Comparison of ENCODE assay signal across 9 mouse cellular contexts in genomic region chr5:105925568-105926255, GRCm38 (mm10). TPM values are rescaled to one million over a fixed set of nuclear protein-coding genes. Genes with fewer than 3 reads are reported as not detected.
A peak's percentile ranks its signal among the peaks of the same experiment; 100 is the strongest.
DNase-seq lines count a peak whose midpoint lies in the region; ATAC-seq and TF ChIP-seq lines count a peak whose summit lies in the region.
"Had no signal": no experiment of that assay in that cellular context is flagged by ENCODE, and none has a peak within 500 bp of the region (broad histone marks: within the 10 kb centered on the region; RNA-seq: fewer than 3 reads in every experiment).

No protein-coding gene starts in this region.

- intact Hi-C loops in left cerebral cortex, postnatal 36 days (cut with DNase I), result no loop called here

- WGBS in lung, postnatal 0 days, result 64% methylated on average over 14 of the region's 14 CpGs
- 66% methylated on average over 14 of the region's 14 CpGs for WGBS in forebrain, embryonic 15.5 days
- WGBS in stomach, embryonic 14.5 days, result 56% methylated on average over 14 of the region's 14 CpGs

- peak; percentile 53 for TF ChIP-seq CTCF in lung, postnatal 0 days (IDR thresholded peaks at IDR 0.05)

- H3K4me2 ChIP-seq in lung, postnatal 0 days (replicated peaks; ENCODE audit: low read depth, low read length), result no peak overlapping the region
- H3K4me2 ChIP-seq in forebrain, embryonic 15.5 days (replicated peaks), result no peak overlapping the region
- H3K4me2 ChIP-seq in stomach, embryonic 14.5 days (replicated peaks; ENCODE audit: low read depth, low read length), result no peak overlapping the region
- H3K4me2 ChIP-seq: limb, embryonic 15.5 days had no signal

- no peaks in the 10 kb centered on the region for H3K36me3 ChIP-seq in lung, postnatal 0 days (ENCODE audit: insufficient read depth, low read length)
- no peaks in the 10 kb centered on the region; the same call in 1 of the 2 replicates for H3K36me3 ChIP-seq in forebrain, embryonic 15.5 days
- H3K36me3 ChIP-seq in stomach, embryonic 14.5 days (ENCODE audit: control insufficient read depth, insufficient read depth, low read length), result no peaks in the 10 kb centered on the region; the same call in 1 of the 2 replicates

- no peak overlapping the region for H3K4me3 ChIP-seq in lung, postnatal 0 days (ENCODE audit: low read depth, low read length)
- H3K4me3 ChIP-seq in forebrain, embryonic 15.5 days, result no peak overlapping the region
- H3K4me3 ChIP-seq in stomach, embryonic 14.5 days (ENCODE audit: low read depth, low read length), result no peak overlapping the region
- H3K4me3 ChIP-seq: limb, embryonic 15.5 days had no signal

- no peak for DNase-seq in frontal cortex, postnatal 25 days (ENCODE audit: low spot score in 2 of 2)
- DNase-seq in lung, postnatal 0 days (ENCODE audit: low spot score), result no peak
- DNase-seq in lung, postnatal 4 days, result no peak
- DNase-seq in left cerebral cortex, postnatal 36 days (ENCODE audit: low spot score in 2 of 2), result no peak
- no peak for DNase-seq in urinary bladder, postnatal 36 days (ENCODE audit: low spot score in 2 of 2)

- H3K9me3 ChIP-seq in lung, postnatal 0 days (ENCODE audit: low read length), result no peaks in the 10 kb centered on the region
- H3K9me3 ChIP-seq in forebrain, embryonic 15.5 days, result no peaks in the 10 kb centered on the region
- H3K9me3 ChIP-seq in stomach, embryonic 14.5 days (ENCODE audit: control insufficient read depth, low read depth, low read length), result no peaks in the 10 kb centered on the region
- H3K9me3 ChIP-seq: limb, embryonic 15.5 days had no signal

- H3K27me3 ChIP-seq in lung, postnatal 0 days (replicated peaks; ENCODE audit: insufficient read depth, low read length), result no peaks in the 10 kb centered on the region
- H3K27me3 ChIP-seq in forebrain, embryonic 15.5 days, result no peaks in the 10 kb centered on the region
- no peaks in the 10 kb centered on the region for H3K27me3 ChIP-seq in stomach, embryonic 14.5 days (ENCODE audit: control insufficient read depth, insufficient read depth, low read length)
- H3K27me3 ChIP-seq: limb, embryonic 15.5 days had no signal

- H3K9ac ChIP-seq in lung, postnatal 0 days (replicated peaks; ENCODE audit: low read depth), result no peak overlapping the region
- H3K9ac ChIP-seq in forebrain, embryonic 15.5 days (replicated peaks), result no peak overlapping the region
- H3K9ac ChIP-seq in stomach, embryonic 14.5 days (replicated peaks; ENCODE audit: low read depth, low read length), result no peak overlapping the region
- H3K9ac ChIP-seq: limb, embryonic 15.5 days had no signal

- no peak overlapping the region for H3K27ac ChIP-seq in lung, postnatal 0 days (ENCODE audit: low read length)
- no peak overlapping the region for H3K27ac ChIP-seq in forebrain, embryonic 15.5 days (replicated peaks)
- peak overlapping the region; percentile 80 for H3K27ac ChIP-seq in stomach, embryonic 14.5 days (ENCODE audit: low read length)

- ATAC-seq in frontal cortex, adult (ENCODE audit: low TSS enrichment), result peak; percentile 44; the same call in 1 of the 2 replicates
- ATAC-seq in lung, postnatal 0 days, result no peak
- ATAC-seq in forebrain, embryonic 15.5 days (replicated peaks), result 0 out of 2 replicates have a peak, but pooled peaks have one; percentile 60
- peak; percentile 42; the same call in 1 of the 2 replicates for ATAC-seq in stomach, embryonic 14.5 days (ENCODE audit: insufficient number of reproducible peaks, insufficient read depth, low FRiP score, low read depth)

- TF ChIP-seq EP300 in lung, postnatal 0 days (IDR thresholded peaks at IDR 0.05), result no peak

- H3K4me1 ChIP-seq in lung, postnatal 0 days (ENCODE audit: insufficient read depth, low read depth, low read length), result no peaks in the 10 kb centered on the region
- H3K4me1 ChIP-seq in forebrain, embryonic 15.5 days, result no peaks in the 10 kb centered on the region
- no peaks in the 10 kb centered on the region for H3K4me1 ChIP-seq in stomach, embryonic 14.5 days (ENCODE audit: control insufficient read depth, insufficient read depth, low read length)
- H3K4me1 ChIP-seq: limb, embryonic 15.5 days had no signal

RNA-seq across cellular contexts. Expression of gene Zfp326, which starts 49.3 kb away (rescaled TPM):
- 28.5 and 31.1 TPM in 2 replicates for polyA plus RNA-seq in lung, postnatal 0 days (2015; fragmentation: Nextera tagmentation; extraction: Ambion mirVana)
- 55.3 and 57.8 TPM in 2 replicates for polyA plus RNA-seq in forebrain, embryonic 15.5 days (2015; fragmentation: Nextera tagmentation; extraction: Ambion mirVana)
- 53.4 and 53.8 TPM in 2 replicates for polyA plus RNA-seq in stomach, embryonic 14.5 days (2014; fragmentation: Nextera tagmentation; extraction: Ambion mirVana)
- 10 to 100 TPM; 27.9 to 32.0 TPM for total RNA-seq in left cerebral cortex, postnatal 36 days (2021)
